7 mouse cellular contexts compared by ENCODE assay signal in the genomic region with DNA sequence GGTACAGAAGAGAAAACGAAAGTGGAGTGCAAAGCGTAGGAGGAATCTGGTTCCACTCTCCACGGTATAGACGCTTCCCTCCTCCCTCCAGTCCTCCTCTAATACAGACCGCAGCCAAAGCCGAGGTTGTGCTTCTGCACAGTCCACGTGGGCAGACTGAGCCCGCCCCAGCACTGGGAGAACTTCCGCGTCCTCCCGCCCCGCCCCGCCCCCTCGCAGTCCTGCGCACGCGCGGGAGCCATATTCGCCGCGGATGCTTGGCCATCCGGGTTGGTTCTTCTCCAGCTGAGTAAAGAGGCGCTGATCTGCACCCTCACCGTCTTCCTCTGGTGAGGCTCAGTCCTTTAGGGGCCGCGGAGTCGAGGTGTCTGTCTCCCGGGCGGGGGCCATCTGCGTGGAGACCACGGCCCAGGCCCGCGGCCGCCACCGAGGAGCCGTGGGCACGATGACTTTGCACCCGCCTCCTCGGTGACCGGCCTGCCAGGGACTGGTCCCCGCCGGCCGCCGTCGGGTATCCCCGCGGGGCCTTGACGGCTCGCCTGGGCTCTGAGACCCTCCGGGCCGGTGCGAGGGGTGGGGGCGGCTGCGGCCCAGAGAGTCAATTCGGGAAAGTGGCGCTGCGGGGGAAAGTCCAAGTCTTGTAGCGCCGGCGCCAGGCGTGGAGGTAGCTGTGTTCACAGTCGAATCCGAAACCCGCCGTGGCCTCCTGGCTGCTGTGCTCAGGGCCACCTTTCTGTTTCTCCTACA. TPM values are rescaled to one million over a fixed set of nuclear protein-coding genes. Genes with fewer than 3 reads are reported as not detected.
DNase-seq lines count a peak whose midpoint lies in the region; ATAC-seq lines count a peak whose summit lies in the region.

A gene (plus strand): TSS at position 216 of the 747 bp plus-strand sequence.
A gene (minus strand): TSS at position 424 of the 747 bp plus-strand sequence.

- H3K4me3 ChIP-seq in embryonic facial prominence, embryonic 12.5 days: peak within 1 kb of the TSS; percentile 86
- peak within 1 kb of the TSS; percentile 89 for H3K4me3 ChIP-seq in limb, embryonic 11.5 days (ENCODE audit: low read depth, low read length)
- peak within 1 kb of the TSS; percentile 95 for H3K4me3 ChIP-seq in midbrain, embryonic 14.5 days (replicated peaks; ENCODE audit: low read depth, low read length)

- H3K9me3 ChIP-seq in embryonic facial prominence, embryonic 12.5 days: no peaks in the 10 kb centered on the region
- no peaks in the 10 kb centered on the region for H3K9me3 ChIP-seq in limb, embryonic 11.5 days (ENCODE audit: control insufficient read depth, low read length)
- no peaks in the 10 kb centered on the region for H3K9me3 ChIP-seq in midbrain, embryonic 14.5 days (ENCODE audit: control insufficient read depth, low read length)

- peak; percentile 94 for DNase-seq in adrenal gland, postnatal 25 days
- peak; percentile 99 for DNase-seq in heart, adult 11 months
- DNase-seq in kidney, adult 18-20 months: peak; percentile 90
- DNase-seq in limb, embryonic 11.5 days (ENCODE audit: low spot score): peak; percentile 95
- peak; percentile 97 for DNase-seq in midbrain, embryonic 14.5 days
- DNase-seq in spleen, adult 18-20 months: peak; percentile 85 to 88

- H3K9ac ChIP-seq in embryonic facial prominence, embryonic 12.5 days: peak within 1 kb of the TSS; percentile 87
- H3K9ac ChIP-seq in limb, embryonic 11.5 days (ENCODE audit: low read length): peak within 1 kb of the TSS; percentile 86
- peak within 1 kb of the TSS; percentile 84 for H3K9ac ChIP-seq in midbrain, embryonic 14.5 days (replicated peaks; ENCODE audit: low read length)

- H3K27me3 ChIP-seq in embryonic facial prominence, embryonic 12.5 days: no peaks in the 10 kb centered on the region
- H3K27me3 ChIP-seq in limb, embryonic 11.5 days (ENCODE audit: control insufficient read depth, insufficient read depth, low read length): no peaks in the 10 kb centered on the region
- no peaks in the 10 kb centered on the region for H3K27me3 ChIP-seq in midbrain, embryonic 14.5 days (ENCODE audit: control insufficient read depth, insufficient read depth, low read length)

- peaks cover 12% of the 10 kb centered on the region for H3K4me1 ChIP-seq in embryonic facial prominence, embryonic 12.5 days
- H3K4me1 ChIP-seq in limb, embryonic 11.5 days (ENCODE audit: control insufficient read depth, insufficient read depth, low read length): peaks cover 9% of the 10 kb centered on the region
- peaks cover 11% of the 10 kb centered on the region for H3K4me1 ChIP-seq in midbrain, embryonic 14.5 days (ENCODE audit: control insufficient read depth, insufficient read depth, low read length)

- peak; percentile 100 for ATAC-seq in embryonic facial prominence, embryonic 12.5 days (ENCODE audit: insufficient number of reproducible peaks, insufficient read depth, low FRiP score, low TSS enrichment)
- ATAC-seq in limb, embryonic 11.5 days (ENCODE audit: insufficient number of reproducible peaks, low FRiP score, low TSS enrichment, low read depth): peak; percentile 100
- ATAC-seq in midbrain, embryonic 14.5 days (ENCODE audit: low FRiP score, low TSS enrichment): peak; percentile 100

- peak within 1 kb of the TSS; percentile 60 for H3K4me2 ChIP-seq in embryonic facial prominence, embryonic 12.5 days (replicated peaks)
- H3K4me2 ChIP-seq in limb, embryonic 11.5 days (ENCODE audit: low read depth, severe bottlenecking): peak within 1 kb of the TSS; percentile 68
- H3K4me2 ChIP-seq in midbrain, embryonic 14.5 days (ENCODE audit: low read length): peak within 1 kb of the TSS; percentile 59

- peak within 1 kb of the TSS; percentile 95 for H3K27ac ChIP-seq in embryonic facial prominence, embryonic 12.5 days
- peak within 1 kb of the TSS; percentile 83 for H3K27ac ChIP-seq in limb, embryonic 11.5 days (replicated peaks; ENCODE audit: low read depth, low read length)
- H3K27ac ChIP-seq in midbrain, embryonic 14.5 days (replicated peaks; ENCODE audit: low read depth, low read length): peak within 1 kb of the TSS; percentile 94

- peaks cover 29% of the 10 kb centered on the region for H3K36me3 ChIP-seq in embryonic facial prominence, embryonic 12.5 days
- H3K36me3 ChIP-seq in limb, embryonic 11.5 days (ENCODE audit: control insufficient read depth, insufficient read depth, low read length): peaks cover 12% of the 10 kb centered on the region
- peaks cover 28% of the 10 kb centered on the region for H3K36me3 ChIP-seq in midbrain, embryonic 14.5 days (ENCODE audit: control insufficient read depth, insufficient read depth, low read length)

- WGBS in embryonic facial prominence, embryonic 12.5 days: under 1% methylated on average over 65 of the region's 65 CpGs
- under 1% methylated on average over 65 of the region's 65 CpGs for WGBS in limb, embryonic 11.5 days
- WGBS in midbrain, embryonic 14.5 days: under 1% methylated on average over 65 of the region's 65 CpGs

RNA-seq across cellular contexts. Expression of the first gene that starts in this region (rescaled TPM):
- 202 and 203 TPM in 2 replicates for total RNA-seq in adrenal gland, postnatal 25 days (2021)
- 301 and 314 TPM in 2 replicates for polyA plus RNA-seq in embryonic facial prominence, embryonic 12.5 days (2016; fragmentation: Nextera tagmentation; extraction: Ambion mirVana)
- 332 and 341 TPM in 2 replicates for polyA plus RNA-seq in limb, embryonic 11.5 days (2014; fragmentation: Nextera tagmentation; extraction: Ambion mirVana)
- 273 and 276 TPM in 2 replicates for polyA plus RNA-seq in midbrain, embryonic 14.5 days (2014; fragmentation: Nextera tagmentation; extraction: Ambion mirVana)

RNA-seq across cellular contexts. Expression of the second gene that starts in this region (rescaled TPM):
- not detected in 2 replicates for total RNA-seq in adrenal gland, postnatal 25 days (2021)
- 1.0 and 1.6 TPM in 2 replicates for polyA plus RNA-seq in embryonic facial prominence, embryonic 12.5 days (2016; fragmentation: Nextera tagmentation; extraction: Ambion mirVana)
- polyA plus RNA-seq in limb, embryonic 11.5 days (2014; fragmentation: Nextera tagmentation; extraction: Ambion mirVana): 1.1 TPM in 2 replicates
- polyA plus RNA-seq in midbrain, embryonic 14.5 days (2014; fragmentation: Nextera tagmentation; extraction: Ambion mirVana): 0.58 and 0.81 TPM in 2 replicates

Comparison
In these comparisons a context has a peak if more than half of its experiments do, and no peak if none do; other contexts are left out.
1. Peak in every context shown above with its lines: DNase-seq, ATAC-seq, H3K4me3 ChIP-seq and H3K27ac ChIP-seq.